Mouse (Mus musculus): ENCODE measurements around the gene B4galnt3. TPM values are rescaled to one million over a fixed set of nuclear protein-coding genes. Genes with fewer than 3 reads are reported as not detected.

The B4galnt3 gene
- total RNA-seq, 2 experiments from 2014 or later, result 5.6 to 6.6 TPM

DNA sequence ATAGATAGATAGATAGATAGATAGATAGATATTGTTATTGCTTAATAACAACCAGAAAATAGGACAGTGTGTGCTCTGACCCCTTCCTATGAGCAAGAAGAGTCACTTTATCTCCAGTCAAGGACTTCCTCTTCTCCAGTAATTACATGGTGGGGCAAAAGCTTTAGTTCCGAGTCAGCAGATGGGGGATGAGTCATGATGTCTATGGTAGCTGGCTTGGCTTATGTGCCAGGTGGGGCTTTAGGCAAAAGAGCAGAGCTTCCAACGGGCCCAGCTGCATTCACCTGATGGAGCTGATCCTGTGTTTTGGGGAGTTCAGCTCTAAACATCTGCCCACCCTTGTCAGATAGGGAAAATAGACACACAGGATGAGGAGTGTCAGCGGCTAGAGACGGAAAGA, 138.8 kb downstream of the B4galnt3 start:
- no peak for DNase-seq (ENCODE audit: low spot score in 2 of 2)

DNA sequence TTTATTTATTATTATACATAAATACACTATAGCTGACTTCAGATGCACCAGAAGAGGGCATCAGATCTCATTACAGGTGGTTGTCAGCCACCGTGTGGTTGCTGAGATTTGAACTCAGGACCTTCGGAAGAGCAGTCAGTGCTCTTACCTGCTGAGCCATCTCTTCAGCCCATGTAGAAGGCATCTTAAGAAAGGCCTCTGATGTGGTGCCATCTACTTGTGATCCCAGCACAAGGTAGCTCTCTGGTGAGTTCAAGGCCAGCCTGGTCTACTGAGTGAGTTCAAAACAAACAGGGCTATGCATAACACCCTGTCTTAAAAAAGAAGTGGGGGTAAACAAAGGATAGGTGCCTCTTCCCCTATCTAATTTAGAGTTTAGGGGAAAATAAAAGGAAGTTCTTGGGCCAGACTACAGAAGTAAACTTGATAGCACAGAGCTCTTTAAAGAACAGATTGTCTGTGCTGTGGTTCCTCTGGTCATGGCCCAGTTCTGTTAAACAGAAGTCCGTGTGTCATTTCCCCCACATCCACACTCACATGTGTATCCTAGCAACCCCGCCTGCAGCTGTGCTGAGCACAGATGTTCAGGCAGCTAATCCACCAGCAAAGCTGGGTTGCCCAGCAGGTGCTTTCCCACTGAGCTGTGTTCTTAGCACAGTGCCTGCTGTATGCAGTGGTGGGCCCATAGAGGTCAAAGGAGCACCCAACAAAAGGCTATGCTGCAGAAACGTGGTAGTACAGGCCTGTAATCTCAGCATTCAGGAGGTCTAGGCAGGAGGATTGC, 139.6 kb downstream of the B4galnt3 start:
- no peak for DNase-seq (ENCODE audit: low spot score in 2 of 2)

Other genes with a start within 250 kb of the B4galnt3 start
- not detected for gene Ninj2, start 201.2 kb downstream of the B4galnt3 start, total RNA-seq (2021)
- under 1 TPM in 1 of 2 experiments, not detected in 1; 0.40 TPM for gene D330020A13Rik, start 195 bp downstream of the B4galnt3 start, total RNA-seq (2021)
- 10 to 100 TPM; 39.0 to 48.5 TPM for gene Kdm5a, start 69.6 kb upstream of the B4galnt3 start, total RNA-seq (2021)
- 1 to 10 TPM; 5.3 to 6.1 TPM for gene Ccdc77, start 69.8 kb upstream of the B4galnt3 start, total RNA-seq (2021)
- gene Il17ra, start 168.7 kb upstream of the B4galnt3 start, total RNA-seq (2021), result 10 to 100 TPM in 1 of 2 experiments, 1 to 10 TPM in 1; 8.5 to 10.3 TPM
- gene Tmem121b, start 199.2 kb upstream of the B4galnt3 start, total RNA-seq (2021), result under 1 TPM in 1 of 2 experiments, not detected in 1; 0.10 TPM
- gene Hdhd5, start 236.8 kb upstream of the B4galnt3 start, total RNA-seq (2021), result 10 to 100 TPM; 24.3 to 33.6 TPM

All from adrenal gland, adult 18-20 months (tissue).